Mouse (Mus musculus) frontal cortex, postnatal 10 days (tissue): ENCODE measurements around the gene Pde4b.

Experiments used
- DNase-seq, 2 experiments: peaks; one replicate each; pipeline ENCODE4 v3.0.0; 2022; ENCODE audit warnings: low spot score in 2 of 2, mixed read lengths in 1 of 2

Pde4b gene

DNA sequence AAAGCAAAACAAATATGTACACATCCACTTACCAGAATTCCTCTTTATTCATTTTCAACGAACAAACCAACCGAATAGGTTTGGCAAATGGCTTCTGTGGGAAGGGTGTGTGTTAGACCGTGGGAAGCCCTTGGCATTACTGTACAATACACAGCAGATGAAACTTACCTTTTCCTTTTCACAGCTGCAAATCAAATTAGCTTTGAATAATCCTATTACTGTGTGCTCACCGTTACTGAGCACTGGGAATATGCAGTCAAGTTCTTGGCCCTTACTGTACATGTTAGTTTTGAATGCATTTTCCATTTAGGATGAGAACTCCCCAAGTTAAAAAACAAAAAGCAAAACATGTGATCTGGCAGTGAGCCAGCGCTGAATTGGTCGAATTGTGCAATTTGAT lies 199.8 kb downstream of the Pde4b start:
- DNase-seq, result no peak

DNA sequence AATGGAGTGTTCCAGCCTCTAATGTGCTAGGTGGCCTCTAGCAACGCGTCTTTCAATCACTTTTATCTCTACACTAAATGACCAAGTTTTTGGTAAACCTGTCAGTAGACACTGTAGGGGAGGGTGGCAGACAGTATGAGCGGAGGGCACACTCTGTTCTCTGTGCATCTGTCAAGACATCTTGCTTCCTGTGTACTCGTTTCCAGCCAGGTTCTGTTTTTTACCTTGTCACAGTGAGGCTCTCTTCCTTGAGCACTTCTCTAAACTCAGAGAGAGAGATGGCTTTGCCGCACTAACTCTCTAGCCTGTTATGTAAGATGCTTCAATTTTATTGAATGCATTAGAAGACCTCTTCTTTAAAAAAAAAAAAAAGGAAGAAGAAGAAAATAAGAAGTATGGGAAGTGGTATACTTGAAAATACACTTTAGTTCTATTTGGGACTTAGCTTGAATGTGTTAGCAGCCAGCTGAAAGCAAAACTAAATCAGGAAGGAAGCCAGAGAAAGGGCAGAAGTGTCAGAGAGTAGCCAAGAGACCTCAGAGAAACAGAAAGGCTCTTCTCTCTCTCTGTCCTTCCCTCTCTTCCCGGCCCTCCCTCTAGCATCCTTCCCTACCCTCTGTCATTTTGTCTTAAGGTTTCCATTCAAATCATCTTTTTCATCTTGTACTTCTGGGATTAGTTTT lies 202.8 kb downstream of the Pde4b start:
- no peak for DNase-seq

DNA sequence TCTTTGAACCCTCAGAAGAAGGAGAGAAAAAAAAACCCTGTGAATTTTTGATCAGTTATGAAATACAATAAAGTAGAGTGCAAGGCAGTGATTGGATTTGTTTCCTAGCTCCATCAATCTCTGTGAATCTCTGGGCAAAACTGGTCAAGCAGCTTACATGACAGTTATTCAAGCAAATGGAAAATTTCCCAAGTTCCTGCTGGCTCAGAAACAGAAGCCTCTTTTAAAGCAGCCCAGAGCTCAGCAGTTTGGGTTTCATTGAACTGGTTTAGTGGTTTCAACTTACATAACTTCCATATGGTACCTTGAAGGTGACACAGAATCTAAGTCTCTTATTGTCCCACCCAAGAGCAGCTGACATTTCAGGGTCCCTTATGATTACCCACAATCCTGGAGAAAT lies 210.2 kb downstream of the Pde4b start:
- no peak for DNase-seq

DNA sequence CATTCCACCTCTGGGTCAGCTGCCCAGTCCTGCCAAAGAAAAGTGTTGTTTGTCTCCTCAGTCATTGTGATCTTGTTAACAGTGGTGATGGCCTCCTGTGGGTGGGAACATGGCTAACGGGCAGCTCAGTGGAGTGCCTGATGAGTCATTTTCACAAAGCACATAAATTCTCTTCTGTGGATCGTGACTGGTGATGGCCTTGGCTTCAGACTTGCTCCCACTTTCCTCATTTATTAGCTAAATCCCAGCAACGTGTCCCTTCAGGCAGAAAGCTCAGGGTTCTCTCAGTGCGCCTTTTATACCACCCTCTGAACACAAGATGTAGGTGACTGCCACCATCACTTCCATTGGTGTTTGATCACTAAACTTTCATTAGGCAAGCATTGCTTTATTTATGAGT lies 215.2 kb downstream of the Pde4b start:
- no peak for DNase-seq

DNA sequence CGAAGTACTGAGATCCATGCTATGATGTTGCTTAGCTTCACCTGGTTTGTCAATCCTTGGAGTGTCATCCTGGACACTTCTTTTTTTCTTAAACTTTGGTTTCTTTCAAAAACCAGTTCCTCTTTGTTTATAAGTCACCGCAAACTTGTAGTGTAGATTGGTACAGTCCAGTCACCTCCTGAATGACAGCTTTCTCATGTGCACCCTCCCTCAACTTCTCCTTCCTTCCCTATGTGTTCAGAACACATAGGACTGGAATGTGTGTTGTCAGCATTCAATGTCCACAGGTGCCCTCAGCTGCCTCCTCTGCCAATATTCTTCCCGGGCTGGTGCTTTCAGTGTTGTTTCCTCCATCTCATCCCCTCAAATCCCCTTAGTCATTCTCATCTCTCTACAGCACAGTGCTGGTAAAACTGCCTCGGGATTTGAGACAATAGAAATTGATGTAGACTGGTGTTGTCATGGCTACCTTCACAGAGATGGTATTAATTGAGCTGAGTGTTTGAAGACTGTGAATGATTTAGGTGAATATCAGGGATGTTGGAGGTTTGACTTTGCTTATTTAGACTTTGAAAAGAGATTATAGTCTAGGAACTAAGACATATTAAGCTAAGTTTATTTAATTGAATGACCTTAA lies 220.4 kb downstream of the Pde4b start:
- DNase-seq, result no peak

DNA sequence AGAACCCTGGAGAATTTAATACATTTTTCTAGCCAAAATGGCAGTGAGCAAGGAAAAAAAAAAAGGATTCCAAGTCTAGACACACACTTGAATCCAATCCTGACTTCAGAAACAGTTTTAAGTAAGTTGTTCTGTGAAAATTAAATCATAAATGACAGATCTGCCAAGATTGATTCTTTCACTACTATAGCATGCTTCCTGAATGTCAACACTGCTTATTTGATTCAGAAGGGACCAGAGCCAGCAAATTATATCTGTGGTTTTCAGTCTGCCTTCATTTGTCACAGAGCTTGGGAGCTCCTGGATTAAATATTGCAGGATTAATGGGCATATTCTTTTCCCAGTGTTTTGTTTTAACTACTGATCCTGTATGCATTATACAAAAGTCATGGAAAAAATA lies 223.3 kb downstream of the Pde4b start:
- no peak for DNase-seq

DNA sequence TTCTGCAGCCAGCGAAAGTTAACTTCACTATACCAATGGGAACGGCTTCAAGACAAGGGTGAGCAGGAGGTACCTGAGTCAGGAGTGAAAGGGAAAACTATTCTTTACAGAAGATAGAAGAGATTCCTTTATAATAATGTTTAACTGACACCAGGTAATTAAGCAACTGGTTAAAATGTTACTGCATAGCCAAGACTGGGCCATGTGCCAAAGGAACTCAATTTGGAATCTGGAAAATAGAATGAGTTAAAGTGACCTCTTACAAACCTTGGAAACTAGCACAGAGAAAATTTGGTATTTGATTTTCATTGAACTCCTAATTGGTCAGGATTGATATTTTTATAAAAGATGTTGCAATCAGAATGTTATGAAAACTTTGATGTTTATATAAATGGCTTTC lies 228.7 kb downstream of the Pde4b start:
- no peak for DNase-seq

DNA sequence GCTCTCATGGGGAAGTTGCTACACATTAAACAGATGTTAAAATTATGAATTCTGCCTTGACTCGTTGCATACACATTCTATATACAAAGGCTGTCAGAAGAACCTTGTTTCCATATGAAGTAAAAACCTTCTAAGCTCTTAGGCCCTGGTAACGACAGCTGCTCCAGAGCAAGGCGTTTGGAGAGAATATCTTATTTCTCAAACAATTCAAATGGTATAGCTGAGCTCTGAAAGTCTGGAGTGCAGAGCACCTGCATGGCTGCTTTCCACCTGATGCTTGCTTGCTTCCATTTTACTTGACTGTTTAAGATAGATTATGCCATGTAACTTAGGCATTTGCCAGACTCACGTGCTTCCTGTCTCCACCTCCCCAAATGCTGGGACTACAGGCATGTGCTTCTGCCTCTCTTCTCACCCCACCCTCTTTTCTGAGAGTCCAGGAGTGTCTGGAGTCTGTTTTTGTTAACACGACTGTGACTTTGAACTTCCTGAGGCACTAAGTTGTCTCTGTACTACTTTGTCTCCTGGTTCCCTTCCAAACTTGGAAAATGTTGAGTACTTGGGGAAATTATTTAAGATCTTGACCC lies 229.4 kb downstream of the Pde4b start:
- no peak for DNase-seq

DNA sequence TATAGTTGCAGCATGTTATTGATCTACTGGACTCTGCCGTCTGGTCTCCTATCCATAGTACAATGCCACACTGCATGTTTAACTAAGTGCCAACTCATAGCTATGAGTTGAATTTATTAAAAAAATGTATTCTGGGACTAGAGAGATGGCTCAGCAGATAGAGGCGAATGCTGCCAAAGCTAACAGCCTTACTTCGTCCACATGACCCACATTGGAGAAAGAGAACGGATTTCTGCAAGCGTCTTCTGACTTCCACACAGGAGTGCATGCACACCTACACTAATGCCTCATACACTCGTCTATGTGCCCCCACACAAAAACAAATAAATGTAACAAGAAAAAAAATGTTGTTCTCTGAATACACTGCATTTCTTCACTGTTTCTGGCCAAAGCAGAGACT lies 231.3 kb downstream of the Pde4b start:
- DNase-seq, result no peak

DNA sequence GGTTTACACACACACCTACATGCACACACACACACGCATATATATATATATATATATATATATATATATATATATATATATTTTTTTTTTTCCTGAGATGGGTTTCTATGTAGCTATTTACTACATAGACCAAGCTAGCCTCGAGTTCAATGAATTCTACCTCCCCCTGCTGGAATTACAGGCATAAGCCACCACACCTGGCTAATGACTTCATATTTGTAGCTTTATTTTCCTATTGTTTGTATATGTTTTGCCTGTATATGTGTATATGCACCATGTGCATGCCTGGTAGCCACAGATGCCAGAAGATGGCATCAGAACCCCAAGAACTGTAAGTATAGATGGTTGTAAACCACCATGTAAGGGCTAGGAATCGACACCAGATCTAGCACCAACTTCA lies 234.0 kb downstream of the Pde4b start:
- no peak for DNase-seq

DNA sequence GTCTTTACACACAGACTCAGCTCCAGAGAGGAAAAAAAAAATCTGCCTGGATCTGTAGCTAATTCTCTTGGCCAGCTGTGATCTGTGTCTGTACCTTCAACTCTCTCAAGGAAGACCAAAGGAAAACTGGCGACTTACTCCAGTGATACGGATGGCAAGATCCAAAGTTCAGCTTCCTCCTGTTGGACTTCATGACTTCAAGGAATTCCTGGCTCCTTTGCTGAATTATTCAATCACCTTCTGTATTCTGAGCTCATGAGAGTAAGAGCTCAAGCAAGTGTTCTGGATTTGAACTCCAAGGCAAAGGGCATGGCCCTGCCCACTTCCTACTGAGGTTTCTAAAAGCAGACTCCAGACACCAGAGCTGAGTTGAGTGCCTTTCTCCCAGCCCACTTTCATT lies 245.0 kb downstream of the Pde4b start:
- no peak for DNase-seq

DNA sequence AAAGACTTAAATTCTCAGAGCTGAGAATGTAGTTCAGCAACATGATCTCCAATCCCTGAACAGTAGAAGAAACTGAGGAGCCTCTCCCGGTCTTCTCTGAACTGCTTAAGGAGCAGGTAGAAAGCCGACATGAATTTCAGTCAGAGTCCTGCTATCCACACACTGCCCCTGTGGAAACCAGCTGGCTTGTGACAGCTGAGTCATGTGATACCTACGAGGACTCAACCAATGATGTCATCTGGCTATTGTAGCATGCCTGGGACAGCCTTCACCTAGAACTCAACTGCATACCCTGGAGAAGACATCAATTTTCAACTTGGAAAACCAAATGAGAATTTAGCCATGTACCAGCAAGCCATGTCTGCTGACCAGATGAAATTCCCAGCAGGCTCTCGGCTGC lies 245.5 kb downstream of the Pde4b start:
- no peak for DNase-seq

DNA sequence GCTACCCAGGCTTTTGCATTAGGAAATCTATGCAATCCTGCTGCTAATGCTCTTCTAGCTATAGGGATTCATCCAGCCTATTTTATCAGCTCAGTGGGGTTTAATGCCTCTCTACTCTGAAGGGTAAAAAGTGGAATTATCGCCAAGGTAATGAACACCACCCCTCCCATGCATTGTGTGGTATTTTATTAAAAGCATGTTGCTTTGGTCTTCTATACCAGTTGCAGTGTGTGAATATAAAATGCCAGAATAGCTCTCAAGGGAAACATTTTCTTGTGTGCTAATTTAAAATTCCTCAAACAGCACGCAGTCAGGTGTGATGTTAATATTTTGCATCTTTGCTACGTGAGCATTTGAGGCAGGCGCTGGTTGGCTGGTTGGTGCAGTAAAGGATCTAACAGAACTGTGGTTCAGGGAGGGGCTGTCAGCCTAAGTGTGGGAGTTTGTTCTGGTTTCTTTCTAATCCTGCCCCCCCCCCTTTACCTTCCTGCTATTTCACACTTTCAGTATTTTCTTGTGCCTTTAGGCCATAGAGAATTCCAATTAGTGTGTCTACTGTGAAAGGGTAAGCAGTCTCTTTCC lies 259.7 kb downstream of the Pde4b start:
- no peak for DNase-seq

DNA sequence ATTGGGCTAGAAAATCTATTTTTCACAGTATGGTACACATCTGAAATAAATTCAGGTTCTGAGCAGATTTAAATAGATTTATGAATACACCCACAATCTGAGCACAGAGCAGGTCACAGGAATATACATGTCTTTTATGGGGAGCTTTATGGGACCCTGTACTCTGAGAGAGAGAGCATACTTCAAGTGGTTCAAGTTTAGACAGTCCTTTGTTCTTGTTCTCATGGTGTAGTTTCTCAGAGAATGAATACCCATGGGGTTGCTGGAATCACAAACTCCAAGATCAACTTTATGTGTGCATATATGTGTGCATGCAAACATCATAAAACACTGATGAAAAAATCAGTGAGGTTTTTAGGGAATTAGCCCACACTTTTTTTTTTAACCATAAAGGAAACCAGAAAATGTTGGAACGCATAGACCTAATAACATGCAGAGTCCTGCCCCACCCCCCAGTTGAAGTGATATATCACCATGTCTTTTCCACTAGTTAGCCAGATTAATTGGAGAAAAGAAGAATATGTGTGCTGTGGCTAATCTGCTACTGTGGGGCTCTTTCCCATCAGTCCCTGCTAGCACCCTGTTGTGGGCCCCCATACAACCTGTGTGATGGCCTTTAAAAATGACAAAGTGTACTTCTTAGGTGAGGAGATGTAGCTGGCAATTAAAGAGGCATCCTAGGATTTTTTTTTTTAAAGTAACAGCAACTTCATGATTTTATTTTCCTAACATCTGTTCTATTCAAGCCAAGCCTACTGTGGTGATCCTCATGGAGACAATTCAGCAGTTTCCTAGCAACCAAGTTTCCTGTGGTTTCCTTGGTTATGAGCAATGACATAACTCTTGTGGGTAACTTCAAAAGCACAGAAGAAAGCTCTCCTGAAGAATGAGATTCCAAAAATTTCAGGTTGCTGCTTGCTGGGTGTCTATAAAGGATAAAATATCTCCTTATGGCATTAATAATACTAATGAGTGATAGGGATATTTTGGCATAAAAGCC lies 264.4 kb downstream of the Pde4b start:
- DNase-seq, result peak in 1 of 2 experiments; percentile 16

DNA sequence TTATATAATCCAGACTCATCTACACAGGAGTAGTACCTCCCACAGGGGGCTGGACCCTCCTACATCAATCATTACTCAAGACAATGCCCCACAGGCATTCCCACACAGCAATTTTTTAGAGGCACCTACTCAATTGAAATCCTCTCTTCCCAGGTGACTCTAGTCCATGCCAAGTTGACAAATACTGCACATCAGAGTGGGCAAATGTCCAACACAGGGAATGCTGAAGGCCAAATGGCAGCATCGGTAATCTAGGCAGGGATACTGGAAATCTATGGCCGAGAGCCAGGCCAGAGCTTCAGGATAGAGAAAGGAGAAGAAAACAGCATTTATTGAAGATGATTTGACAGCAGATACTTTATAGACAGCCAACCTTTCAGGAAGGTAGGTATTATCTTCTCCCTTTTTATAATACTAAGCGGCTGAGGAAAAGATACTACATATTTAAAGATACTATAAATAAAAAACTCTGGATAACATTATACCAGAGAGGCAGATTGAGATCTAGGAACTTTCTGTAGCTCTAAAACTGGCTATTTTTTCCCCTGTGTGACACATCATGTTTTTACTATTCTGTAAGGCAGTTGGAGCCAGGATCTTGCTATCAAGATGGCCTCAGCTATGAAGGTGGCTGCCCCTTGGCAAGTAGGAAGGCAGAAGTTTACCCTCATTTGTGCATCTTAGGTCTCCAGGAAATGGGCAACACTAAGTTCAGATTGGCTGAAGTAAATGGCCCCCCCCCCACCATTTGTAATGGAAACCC lies 266.5 kb downstream of the Pde4b start:
- DNase-seq, result no peak

DNA sequence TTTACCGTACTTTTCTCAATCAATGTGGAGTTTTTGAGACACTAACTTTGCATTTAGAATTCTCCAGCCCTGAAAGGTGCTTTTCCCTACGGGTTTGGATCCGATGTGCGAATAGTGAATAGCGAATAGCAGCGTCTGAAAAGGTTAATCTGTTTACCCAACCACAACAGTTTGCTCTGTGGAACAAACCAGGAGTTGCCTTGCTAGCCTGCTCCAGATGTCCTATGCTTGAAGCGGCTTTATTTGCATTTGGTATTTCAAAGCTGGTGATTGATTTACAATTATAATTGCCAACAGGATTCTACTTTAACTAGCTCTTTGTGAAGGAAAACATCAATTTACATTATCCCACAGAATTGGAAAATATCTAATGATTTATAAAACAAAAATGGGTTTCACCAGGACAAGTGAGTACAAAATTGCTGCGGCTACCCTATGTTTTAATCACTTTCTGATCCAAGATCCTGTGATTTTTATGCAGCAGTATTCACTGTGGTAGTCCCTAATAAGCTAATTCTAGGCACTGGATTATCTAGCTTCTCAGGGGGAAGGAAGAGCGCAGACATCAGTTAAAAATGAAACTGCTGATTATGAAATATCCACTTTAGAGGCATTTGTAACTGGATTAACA lies 280.9 kb downstream of the Pde4b start:
- no peak for DNase-seq

DNA sequence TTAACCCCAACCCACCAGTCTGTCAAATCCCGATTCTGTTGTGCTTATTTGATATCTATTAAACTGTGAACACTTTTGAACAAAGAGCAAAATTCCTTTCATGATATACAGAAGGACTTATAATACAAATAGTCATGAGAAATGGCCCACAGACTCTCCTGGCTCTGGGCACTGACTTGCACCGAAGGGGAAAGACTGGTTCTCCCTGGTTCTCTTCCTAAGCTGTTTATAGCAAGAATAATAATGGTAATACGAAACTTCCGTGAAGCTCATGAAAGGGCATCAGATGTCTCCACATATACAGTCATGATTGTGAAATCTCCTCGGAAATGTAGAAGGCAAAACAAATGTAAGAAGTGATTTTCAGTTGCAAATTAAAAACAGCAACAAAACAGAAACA lies 287.3 kb downstream of the Pde4b start:
- no peak for DNase-seq

DNA sequence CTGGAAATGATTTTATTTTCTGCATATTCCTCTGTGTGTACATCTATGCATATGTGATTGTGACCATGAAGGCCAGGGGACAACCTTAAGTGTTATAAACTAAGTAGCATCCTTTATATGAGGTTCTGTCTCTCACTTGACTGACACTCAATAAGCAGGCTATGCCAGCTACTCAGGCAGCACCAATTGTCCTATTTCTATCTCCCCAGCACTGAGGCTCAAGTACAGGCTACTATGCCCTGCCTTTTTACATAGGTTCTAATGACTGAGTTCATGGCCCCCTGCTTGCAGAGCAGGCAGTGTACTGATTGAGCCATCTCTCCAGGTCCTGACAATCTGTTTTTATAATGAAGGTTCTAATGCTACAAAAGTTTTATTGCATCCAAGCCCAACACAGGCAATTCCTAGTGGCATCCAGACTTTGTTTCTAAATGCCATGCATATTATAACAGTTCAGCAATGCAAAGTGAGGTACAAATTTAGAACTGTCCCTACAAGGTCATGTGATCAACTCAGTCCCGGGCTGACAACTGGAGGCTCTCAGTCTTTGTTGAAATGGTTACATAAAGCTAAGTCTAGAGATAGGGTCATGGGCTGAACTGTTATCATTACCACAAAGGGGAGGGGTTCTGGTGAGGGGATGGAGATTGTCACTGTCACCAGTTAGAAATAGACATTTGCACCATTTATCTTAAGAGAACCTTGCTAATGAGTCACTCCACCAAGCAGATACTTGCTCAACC lies 295.6 kb downstream of the Pde4b start:
- no peak for DNase-seq

DNA sequence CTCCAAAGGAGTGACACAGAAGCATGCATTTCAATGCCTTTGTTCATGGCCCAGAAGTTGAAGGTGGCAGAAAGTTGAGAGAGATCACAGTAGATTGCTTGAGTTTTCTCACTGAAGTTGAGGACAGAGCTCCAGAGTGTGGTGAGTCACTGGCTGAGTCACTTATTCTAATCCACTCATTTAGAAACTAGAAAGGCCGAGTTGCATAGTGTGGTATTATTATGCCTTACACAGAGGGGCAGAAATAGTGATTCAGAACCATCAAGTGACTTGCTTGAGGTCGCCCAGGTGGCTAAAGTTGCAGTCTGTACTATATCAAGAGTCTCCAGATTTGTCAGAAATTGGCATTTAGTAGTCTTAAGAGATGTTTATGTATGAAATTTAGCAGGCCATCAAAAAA lies 306.3 kb downstream of the Pde4b start:
- no peak for DNase-seq

DNA sequence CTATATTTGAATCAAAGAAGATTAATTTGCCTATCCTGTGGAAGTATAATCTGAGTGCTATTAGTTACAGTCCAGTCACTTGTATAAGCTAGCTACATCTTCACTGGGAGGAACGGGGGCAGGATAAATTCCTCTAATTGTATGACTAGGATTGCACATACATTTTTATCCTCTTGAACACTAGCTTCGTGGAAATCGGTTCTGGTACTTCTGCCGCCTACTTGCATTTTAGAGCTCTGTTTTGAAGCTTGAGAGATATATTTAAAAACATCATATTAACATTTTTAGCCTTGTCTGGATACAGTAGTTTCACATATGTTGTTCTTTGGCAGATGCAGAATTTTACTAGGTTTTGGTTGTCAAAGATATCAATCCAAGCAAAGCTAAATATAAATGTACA lies 310.0 kb downstream of the Pde4b start:
- no peak for DNase-seq
